Mouse (Mus musculus): Measurements from ENCODE around the gene Smyd3. TPM values are rescaled to one million over a fixed set of nuclear protein-coding genes. Genes with fewer than 3 reads are reported as not detected.
A peak's percentile ranks its signal among the peaks of the same experiment; 100 is the strongest.

Smyd3 gene
- polyA plus RNA-seq, 1 experiment = 2.0 TPM

GRCm38 (mm10) chr1:178960015-178960559 lies 557.8 kb downstream of the Smyd3 start:
- 50% methylated on average over 7 of the region's 7 CpGs for WGBS
- DNase-seq (ENCODE audit: low read depth, low spot score) = peak; percentile 1

- DNase-seq (ENCODE audit: low read depth, low spot score) = no peak
- WGBS = 92% methylated on average over 4 of the region's 4 CpGs
Measured at GRCm38 (mm10) chr1:178958641-178959040, 559.2 kb downstream of the Smyd3 start.

DNA sequence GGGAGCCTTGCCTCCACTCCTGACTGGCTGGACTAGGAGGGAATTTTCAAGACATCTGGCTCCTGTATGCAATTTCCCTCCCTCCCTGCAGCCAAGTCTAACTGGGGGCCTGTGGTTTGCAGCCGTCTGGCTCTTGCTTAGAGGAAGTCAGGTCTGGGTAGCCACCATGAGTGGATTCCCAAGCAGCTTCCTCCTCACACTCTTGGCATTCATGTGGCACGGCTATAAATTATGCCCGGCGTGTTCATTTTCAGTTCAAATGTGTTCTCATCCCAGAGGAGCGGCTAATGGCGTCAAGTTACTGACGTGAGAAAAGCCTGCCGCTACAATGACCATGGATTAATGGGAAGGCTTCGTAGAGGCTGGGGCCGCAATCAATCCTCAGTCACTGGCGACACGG lies 564.9 kb downstream of the Smyd3 start:
- 65% methylated on average over 12 of the region's 12 CpGs for WGBS
- no peak for DNase-seq (ENCODE audit: low read depth, low spot score)

DNA sequence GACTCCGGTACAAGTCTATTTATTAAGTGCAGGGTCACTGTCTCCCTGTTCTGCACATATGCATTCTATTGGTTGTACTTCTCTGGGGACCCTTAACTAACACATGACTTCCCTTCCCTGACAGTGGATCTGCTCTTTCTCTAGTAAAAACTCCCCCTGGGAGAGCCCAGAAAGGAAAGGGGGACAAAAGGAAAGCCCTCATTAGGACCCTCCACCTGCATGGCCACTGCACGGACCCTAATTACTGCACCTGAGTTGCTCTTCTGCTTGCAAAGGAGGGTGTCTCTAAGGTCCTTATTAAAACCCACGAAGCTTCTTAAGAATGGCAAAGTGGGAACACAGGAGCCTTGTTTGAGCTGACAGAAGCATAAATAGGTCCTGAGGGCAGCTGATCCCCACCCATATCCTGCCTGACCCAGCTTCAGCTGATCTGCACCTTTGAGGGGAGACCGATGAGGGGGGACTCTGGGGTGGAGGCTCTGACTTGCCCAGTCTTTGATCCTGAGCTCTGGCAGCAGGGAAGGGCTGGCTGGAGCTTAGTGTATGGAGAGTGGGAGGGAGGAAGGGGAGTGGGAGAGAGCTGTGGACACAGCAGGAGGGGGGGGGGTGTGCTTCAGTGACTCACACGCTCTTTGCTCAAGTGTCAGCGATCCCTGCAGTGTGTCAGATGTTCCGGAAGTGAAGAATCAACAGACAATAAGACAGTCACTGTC lies 575.4 kb downstream of the Smyd3 start:
- WGBS = 39% methylated on average over 7 of the region's 7 CpGs
- DNase-seq (ENCODE audit: low read depth, low spot score) = no peak

- 86% methylated on average over 4 of the region's 4 CpGs for WGBS
- DNase-seq (ENCODE audit: low read depth, low spot score) = no peak
Measured at GRCm38 (mm10) chr1:178940353-178940752, 577.5 kb downstream of the Smyd3 start.

GRCm38 (mm10) chr1:178936976-178937375 lies 580.9 kb downstream of the Smyd3 start:
- DNase-seq (ENCODE audit: low read depth, low spot score) = no peak
- WGBS = 93% methylated on average over 2 of the region's 2 CpGs

DNA sequence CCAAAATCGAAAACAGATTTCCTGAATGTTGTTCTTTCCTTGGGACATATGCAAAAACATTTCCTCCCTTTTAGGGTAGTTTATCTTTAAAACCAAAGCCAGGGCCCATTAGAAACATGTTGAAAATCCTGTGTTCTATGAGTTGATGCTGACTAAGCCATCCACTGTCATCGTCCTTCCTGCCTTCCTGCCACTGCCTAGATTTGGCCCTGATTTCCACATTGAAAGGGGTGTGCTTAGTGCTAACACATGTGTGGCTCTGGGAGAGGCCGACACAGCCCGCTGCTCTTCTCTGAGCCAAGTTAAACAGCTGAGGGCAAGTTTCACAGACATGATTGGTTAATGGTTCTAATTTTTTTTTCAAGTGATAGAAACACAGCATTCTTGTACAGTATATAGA lies 581.4 kb downstream of the Smyd3 start:
- no peak for DNase-seq (ENCODE audit: low read depth, low spot score)
- 35% methylated on average over 4 of the region's 4 CpGs for WGBS

DNA sequence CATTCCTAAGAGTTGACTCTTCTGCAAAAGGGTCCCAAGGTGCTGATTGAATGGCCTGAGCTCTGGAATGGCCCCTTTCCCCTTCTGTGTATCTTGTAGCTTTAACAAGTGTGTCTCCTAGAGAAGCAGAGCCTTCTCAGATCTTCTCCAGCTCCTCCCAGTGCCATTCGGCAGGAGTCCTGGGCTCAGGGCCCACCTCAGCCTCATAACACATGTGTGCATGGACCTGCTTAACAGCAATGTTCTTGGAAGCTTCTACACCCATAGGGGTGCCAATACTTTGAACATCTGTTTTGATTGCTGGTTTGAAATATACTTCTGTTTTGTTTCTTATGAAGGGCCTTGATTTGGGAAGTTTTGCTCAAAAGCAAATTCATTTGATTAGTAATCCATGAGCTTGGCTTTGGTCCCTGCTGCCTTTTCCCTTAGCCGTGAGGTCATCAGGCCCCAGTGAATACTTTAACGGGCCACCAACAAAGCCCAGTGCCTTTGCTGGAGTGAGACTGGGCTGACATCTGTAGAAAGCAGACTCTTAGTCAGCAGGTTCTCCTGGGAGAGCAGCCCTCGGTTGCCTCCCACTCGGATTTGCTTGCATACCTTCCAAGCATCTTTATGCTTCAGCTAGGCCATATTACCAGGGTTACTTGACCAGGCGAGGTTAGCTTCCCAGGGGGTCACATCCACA lies 583.7 kb downstream of the Smyd3 start:
- 79% methylated on average over 6 of the region's 6 CpGs for WGBS
- no peak for DNase-seq (ENCODE audit: low read depth, low spot score)

DNA sequence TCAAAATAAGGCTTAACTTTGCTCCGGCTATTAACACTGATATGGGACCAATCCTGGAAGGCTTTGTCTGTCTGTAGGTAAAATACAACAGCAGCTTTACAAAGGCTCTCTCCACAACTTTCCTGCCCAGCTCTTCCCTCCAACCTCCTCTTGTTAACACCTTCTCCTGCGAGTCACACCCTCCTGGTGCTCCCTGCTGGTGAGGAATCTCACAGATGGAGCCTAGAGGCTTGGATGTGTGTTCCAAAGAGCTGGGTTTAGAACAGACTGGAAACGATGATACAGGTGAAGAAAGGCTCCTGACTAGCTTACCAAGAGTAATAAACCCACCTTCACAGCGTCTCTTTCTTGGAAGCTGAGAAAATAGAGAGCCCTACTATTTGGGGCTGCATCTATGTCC lies 588.3 kb downstream of the Smyd3 start:
- DNase-seq (ENCODE audit: low read depth, low spot score) = no peak
- 65% methylated on average over 4 of the region's 4 CpGs for WGBS

- WGBS = 79% methylated on average over 8 of the region's 8 CpGs
- DNase-seq (ENCODE audit: low read depth, low spot score) = no peak
Measured at GRCm38 (mm10) chr1:178924492-178925183, 593.2 kb downstream of the Smyd3 start.

GRCm38 (mm10) chr1:178917194-178917902 lies 600.5 kb downstream of the Smyd3 start:
- whole genome bisulfite sequencing = 77% methylated on average over 31 of the region's 31 CpGs
- DNase-seq (ENCODE audit: low read depth, low spot score) = no peak

DNA sequence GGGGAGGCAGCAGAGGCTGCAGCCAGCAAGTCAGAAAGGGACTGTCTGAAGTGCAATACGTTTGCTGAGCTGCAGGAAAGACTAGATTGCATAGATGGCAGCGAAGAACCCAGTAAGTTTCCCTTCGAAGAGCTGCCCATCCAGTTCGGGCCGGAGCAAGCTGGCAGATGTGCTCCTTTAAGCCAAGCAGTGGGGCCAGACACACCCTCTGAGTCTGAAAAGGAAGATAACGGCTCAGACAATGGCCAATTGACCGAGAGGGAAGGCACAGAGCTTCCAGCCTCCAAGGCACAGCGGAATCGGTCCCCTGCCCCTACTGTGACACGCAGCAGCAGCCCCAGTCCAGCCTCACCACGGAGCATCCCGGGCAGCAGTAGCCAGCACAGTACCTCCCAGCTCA lies 602.8 kb downstream of the Smyd3 start:
- 79% methylated on average over 12 of the region's 12 CpGs for WGBS
- no peak for DNase-seq (ENCODE audit: low read depth, low spot score)

DNA sequence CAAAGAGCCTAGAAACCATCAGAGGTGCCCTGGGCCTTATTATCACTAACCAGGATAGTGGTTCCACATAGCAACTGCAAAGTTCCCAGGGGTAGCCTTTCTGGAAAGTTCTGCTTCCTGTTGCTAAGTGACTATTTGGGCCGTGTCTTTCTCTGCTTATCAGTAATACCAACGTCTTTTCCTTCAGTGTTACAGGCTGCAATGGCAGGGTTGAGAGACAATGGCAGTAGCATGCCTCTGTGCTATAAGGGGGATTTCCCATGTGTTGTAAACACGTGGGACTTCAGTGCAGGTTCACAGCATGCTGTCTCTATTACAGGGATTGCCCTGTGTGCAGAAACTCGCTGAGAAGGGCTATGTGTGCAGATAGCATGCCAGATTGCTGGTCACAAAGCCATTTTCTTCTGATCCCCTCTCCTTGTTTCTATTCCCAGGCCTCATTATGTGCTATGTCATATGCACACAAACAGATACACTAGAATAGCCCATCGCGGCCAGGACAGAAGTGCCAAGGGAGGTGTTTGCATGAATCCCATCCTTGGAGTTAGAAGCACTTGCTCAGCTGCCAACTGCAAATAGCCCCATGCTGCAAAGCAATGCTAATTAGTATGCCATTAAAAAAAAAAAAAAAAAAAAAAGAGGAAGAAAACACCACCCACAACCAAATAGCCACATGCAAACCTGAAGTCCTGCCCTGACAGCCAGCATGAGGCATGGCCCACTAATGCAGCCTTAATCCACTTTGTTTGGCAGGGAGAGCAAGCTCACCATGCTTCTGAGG lies 604.7 kb downstream of the Smyd3 start:
- 46% methylated on average over 6 of the region's 6 CpGs for WGBS
- no peak for DNase-seq (ENCODE audit: low read depth, low spot score)

DNA sequence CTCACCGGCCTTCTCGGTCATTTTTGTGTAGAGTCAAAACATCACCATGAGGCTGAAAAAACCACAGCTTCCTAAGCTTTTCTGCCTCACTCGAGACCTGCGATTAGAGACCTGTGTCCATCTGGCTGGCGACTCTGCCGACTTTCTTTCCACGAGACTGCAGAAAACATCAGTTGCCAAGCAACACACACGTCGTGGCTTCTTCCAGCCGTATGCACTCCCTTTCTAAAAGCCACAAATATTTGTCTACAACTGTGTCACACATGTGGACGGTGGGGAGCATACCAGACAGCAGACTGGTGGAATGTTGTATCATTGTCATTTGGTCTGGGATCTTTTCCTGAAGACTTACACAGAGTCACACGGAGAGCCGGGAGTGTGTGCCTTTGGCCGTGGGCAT lies 606.9 kb downstream of the Smyd3 start:
- no peak for DNase-seq (ENCODE audit: low read depth, low spot score)
- 62% methylated on average over 14 of the region's 14 CpGs for WGBS

Other genes starting within 250 kb of the Smyd3 start
- gene Tfb2m, start 28.2 kb upstream of the Smyd3 start, polyA plus RNA-seq (2012; rRNA removed) = 6.3 and 7.0 TPM in 2 replicates
- gene Cnst, start 28.3 kb upstream of the Smyd3 start, polyA plus RNA-seq (2012; rRNA removed) = 12.9 and 19.2 TPM in 2 replicates
- 15.1 and 17.0 TPM in 2 replicates for gene Sccpdh, start 150.2 kb upstream of the Smyd3 start, polyA plus RNA-seq (2012; rRNA removed)
- not detected in 2 replicates for gene Kif28, start 227.2 kb upstream of the Smyd3 start, polyA plus RNA-seq (2012; rRNA removed)

All from large intestine, adult 2 months (tissue).